Mouse (Mus musculus): Measurements from ENCODE around the gene Wdfy3.

DNA sequence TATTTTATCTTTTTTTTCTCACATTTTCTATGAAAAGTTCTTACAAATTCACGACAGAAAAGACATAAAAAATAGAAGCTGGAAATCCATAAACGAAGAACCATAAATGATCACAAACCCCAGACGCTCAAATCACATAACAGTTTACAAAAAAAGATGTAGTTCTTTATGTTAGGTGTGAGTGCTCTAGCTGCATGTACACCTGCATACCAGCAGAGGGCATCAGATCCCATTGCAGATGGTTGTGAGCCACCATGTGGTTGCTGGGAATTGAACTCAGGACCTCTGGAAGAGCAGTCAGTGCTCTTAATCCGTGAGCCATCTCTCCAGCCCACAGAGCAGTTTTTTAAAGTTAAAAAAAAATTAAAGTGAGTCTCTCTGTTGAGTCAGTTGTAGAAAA lies 25.9 kb upstream of the Wdfy3 start:
- peak; percentile 14; the same call in 1 of the 2 replicates for TF ChIP-seq CTCF (IDR thresholded peaks at IDR 0.05; ENCODE audit: low read depth)
- no peak for TF ChIP-seq EP300 (IDR thresholded peaks at IDR 0.05; ENCODE audit: low read depth)
